Mouse (Mus musculus): Measurements from ENCODE around the gene Pxdn. TPM values are rescaled to one million over a fixed set of nuclear protein-coding genes. Genes with fewer than 3 reads are reported as not detected.
A peak's percentile ranks its signal among the peaks of the same experiment; 100 is the strongest.

Gene Pxdn
- polyA plus RNA-seq, 1 experiment from 2014 or later, result 50.2 TPM

DNA sequence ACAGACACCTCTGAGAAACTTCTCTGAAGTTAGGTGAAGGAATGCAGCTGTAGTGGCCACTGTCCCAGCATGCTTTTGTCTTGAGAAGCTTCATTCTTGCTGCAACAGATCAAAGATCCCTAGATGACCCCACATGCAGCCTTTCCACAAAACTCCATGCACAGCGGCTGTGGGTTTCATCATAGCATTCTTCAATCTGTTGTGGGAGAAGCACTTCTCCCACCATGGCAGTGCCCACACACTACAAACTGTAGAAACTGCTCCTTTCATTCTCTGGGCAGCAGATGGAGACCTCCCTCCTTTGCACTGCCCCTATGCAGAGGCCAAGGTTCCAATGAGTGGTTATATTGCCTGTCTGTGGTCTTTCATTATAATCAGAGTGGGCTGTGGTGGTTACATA is 91.7 kb downstream of the Pxdn start:
- H3K9ac ChIP-seq (replicated peaks), result no peak overlapping the region
- H3K36me3 ChIP-seq, result no peaks in the 10 kb centered on the region
- H3K4me3 ChIP-seq (replicated peaks), result no peak overlapping the region
- no peak overlapping the region for H3K27ac ChIP-seq (replicated peaks)
- WGBS, result 94% methylated on average over 1 of the region's 1 CpGs
- no peak for ATAC-seq (ENCODE audit: low FRiP score)
- H3K27me3 ChIP-seq (replicated peaks), result no peaks in the 10 kb centered on the region
- H3K4me1 ChIP-seq, result peaks cover 3% of the 10 kb centered on the region; the same call in 1 of the 2 replicates
- no peaks in the 10 kb centered on the region for H3K9me3 ChIP-seq (replicated peaks)
- no peak overlapping the region for H3K4me2 ChIP-seq

DNA sequence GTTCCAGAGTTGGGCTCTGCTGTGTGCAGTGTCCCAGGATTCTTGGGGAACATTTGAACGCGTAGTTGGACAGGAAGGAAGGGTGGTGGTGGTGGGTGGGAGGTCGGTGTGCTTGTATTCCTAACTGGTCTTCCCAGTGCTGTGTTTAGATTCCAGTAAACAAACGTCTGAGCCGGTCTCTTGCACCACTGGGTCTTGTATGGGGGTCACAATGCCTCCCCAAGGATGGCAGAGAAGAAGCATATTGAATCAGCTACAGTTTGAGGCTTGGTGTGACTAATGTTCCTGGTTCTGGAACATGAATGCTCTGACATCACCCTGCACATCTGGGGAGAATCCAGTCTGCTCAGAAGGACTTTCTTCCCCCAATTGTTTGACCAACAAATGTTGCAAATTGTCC is 93.2 kb downstream of the Pxdn start:
- Histone ChIP-seq H3K4me3 (replicated peaks) (no peak overlapping the region), H3K9me3 (replicated peaks) (no peaks in the 10 kb centered on the region), H3K27ac (replicated peaks) (no peak overlapping the region), H3K4me1 (peaks cover 6% of the 10 kb centered on the region; the same call in 1 of the 2 replicates), H3K9ac (replicated peaks) (no peak overlapping the region), H3K36me3 (no peaks in the 10 kb centered on the region), H3K27me3 (replicated peaks) (no peaks in the 10 kb centered on the region), H3K4me2 (no peak overlapping the region)
- ATAC-seq (ENCODE audit: low FRiP score), result no peak
- 82% methylated on average over 5 of the region's 5 CpGs for WGBS

DNA sequence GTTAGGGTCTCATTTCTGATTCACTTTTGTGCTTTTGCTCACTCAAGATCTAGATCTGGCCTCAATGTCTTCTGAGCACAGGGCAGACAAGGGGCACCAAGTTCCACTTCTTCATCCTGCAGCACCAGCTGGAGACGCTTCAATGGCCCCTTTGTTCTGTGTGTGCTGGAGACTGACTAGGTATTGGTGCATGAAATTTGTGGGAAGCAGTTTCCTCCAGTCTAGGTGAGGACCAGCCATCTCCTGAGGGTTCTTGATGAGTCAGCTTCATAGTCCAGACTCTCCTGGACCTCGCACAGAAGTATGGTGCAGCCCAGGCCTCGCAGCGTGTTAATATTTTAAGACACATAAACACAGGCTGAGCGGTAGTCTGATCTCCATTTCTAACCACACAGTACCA is 97.3 kb downstream of the Pxdn start:
- Histone ChIP-seq H3K27me3 (replicated peaks) (no peaks in the 10 kb centered on the region), H3K4me2 (no peak overlapping the region), H3K4me3 (replicated peaks) (no peak overlapping the region), H3K27ac (replicated peaks) (no peak overlapping the region), H3K4me1 (peaks cover 21% of the 10 kb centered on the region), H3K9me3 (replicated peaks) (no peaks in the 10 kb centered on the region), H3K9ac (replicated peaks) (no peak overlapping the region), H3K36me3 (no peaks in the 10 kb centered on the region)
- 89% methylated on average over 5 of the region's 5 CpGs for WGBS
- no peak for ATAC-seq (ENCODE audit: low FRiP score)

DNA sequence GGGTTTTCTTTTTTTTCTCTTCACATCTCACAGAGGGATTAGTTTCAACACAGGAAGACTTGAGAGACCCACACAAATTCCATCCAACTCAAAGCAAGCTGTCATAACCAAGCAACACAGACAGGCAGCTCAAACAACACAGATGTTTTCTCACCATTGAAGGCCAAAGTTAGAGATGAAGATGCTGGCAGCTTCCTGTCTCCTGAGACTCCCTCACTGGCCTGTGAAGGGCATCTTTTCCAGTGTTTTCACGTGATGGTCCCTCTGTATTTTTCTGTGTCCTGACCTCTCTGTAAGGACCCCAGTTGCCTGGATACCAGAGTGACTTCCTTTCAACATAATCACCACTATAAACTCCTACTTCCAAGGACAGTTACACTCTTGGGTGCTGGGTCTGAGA is 98.0 kb downstream of the Pxdn start:
- no peak for ATAC-seq (ENCODE audit: low FRiP score)
- Histone ChIP-seq H3K4me1 (peaks cover 21% of the 10 kb centered on the region), H3K27ac (replicated peaks) (peak overlapping the region; percentile 68), H3K36me3 (no peaks in the 10 kb centered on the region), H3K9ac (replicated peaks) (no peak overlapping the region), H3K4me2 (no peak overlapping the region), H3K9me3 (replicated peaks) (no peaks in the 10 kb centered on the region), H3K4me3 (replicated peaks) (no peak overlapping the region), H3K27me3 (replicated peaks) (no peaks in the 10 kb centered on the region)
- WGBS, result 25% methylated on average over 1 of the region's 1 CpGs

DNA sequence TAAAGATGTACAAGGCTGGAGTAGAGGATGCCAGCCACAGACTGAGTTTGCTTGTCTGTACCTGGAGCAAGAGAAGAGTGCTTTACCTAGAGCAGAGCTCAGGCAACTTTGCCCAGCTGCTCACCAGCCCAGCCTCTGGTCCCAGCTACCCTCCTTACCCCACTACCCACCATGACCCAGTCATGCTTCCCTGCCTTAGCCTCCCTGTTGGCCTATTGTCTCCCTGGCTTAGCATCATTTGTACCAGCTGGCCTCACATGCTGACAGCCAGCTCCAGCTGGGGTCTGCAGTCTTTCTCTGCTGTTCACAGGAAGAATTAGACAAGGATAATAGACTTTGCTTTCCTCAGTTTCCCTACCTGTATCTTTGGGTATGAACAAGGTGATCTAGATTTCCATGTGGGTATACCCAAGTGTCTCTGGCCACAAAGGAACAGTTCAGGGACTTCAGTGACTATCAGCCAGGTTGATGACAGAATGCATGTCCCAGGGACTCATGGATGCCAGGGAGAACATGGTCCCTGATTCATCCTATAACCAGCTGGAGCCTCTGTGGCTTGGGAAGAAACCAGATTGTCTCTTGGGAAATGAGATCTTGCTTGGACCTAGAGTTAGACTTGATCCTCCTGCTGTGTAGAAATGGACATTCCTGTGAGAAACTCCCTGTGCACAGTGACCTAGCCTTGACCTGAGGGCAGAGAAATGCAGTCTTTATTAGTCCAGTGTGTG is 98.6 kb downstream of the Pxdn start:
- Histone ChIP-seq H3K27me3 (replicated peaks) (no peaks in the 10 kb centered on the region), H3K36me3 (no peaks in the 10 kb centered on the region), H3K4me1 (peaks cover 21% of the 10 kb centered on the region), H3K9ac (replicated peaks) (no peak overlapping the region), H3K27ac (replicated peaks) (peak overlapping the region; percentile 68), H3K4me3 (replicated peaks) (no peak overlapping the region), H3K4me2 (no peak overlapping the region), H3K9me3 (replicated peaks) (no peaks in the 10 kb centered on the region)
- no peak for ATAC-seq (ENCODE audit: low FRiP score)

DNA sequence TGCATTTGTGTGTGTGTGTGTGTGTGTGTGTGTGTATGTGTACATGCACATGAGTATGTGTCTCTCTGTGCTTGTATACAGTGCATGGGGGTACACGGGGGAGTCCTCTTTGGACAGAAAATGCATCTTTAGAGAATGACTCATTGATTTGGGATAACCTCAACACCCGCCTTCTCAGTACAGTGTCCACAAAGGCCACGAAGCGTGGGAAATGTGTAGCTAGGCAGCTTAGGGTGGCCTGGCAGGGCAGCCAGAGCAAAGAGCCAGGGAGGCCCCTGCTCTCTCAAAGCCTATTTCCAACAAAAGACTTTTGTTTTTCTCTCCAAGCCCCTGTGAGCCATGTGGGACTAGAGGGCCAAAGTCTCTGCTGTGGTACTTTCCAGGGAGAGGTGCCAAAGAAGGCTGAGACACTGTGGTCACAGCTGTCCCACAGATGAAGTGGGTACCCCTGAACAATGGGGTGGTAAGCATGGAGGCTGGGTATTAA is 99.2 kb downstream of the Pxdn start:
- Histone ChIP-seq H3K36me3 (no peaks in the 10 kb centered on the region), H3K9ac (replicated peaks) (no peak overlapping the region), H3K4me3 (replicated peaks) (no peak overlapping the region), H3K4me1 (peaks cover 21% of the 10 kb centered on the region), H3K4me2 (no peak overlapping the region), H3K27ac (replicated peaks) (peak overlapping the region; percentile 68), H3K9me3 (replicated peaks) (no peaks in the 10 kb centered on the region), H3K27me3 (replicated peaks) (no peaks in the 10 kb centered on the region)
- ATAC-seq (ENCODE audit: low FRiP score), result peak; percentile 79
- whole genome bisulfite sequencing, result 41% methylated on average over 4 of the region's 4 CpGs

DNA sequence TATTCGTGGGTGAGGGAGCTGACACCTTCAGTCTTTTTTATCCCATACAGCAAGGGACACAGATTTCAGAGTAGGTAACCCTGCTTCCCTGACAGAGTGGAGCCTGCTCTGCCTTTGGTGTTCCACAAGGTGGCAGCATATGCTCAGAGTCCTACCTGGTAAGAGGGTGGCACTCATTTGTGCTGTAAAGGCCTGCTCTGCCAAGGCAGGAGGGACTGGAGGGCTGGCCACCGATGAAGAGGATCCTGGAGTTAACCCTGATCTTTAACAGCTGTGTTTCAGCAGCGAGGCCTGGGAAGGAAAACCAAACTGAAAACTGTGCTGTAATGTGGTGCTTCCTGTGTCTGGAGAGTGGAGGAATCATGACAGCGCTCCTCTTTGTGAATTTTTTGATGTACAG is 102.2 kb downstream of the Pxdn start:
- WGBS, result 37% methylated on average over 4 of the region's 4 CpGs
- H3K9ac ChIP-seq (replicated peaks), result no peak overlapping the region
- no peak overlapping the region for H3K4me3 ChIP-seq (replicated peaks)
- H3K9me3 ChIP-seq (replicated peaks), result no peaks in the 10 kb centered on the region
- H3K36me3 ChIP-seq, result no peaks in the 10 kb centered on the region
- no peak overlapping the region for H3K27ac ChIP-seq (replicated peaks)
- H3K4me2 ChIP-seq, result no peak overlapping the region
- H3K27me3 ChIP-seq (replicated peaks), result no peaks in the 10 kb centered on the region
- ATAC-seq (ENCODE audit: low FRiP score), result peak; percentile 55; the same call in 1 of the 2 replicates
- peaks cover 21% of the 10 kb centered on the region for H3K4me1 ChIP-seq

DNA sequence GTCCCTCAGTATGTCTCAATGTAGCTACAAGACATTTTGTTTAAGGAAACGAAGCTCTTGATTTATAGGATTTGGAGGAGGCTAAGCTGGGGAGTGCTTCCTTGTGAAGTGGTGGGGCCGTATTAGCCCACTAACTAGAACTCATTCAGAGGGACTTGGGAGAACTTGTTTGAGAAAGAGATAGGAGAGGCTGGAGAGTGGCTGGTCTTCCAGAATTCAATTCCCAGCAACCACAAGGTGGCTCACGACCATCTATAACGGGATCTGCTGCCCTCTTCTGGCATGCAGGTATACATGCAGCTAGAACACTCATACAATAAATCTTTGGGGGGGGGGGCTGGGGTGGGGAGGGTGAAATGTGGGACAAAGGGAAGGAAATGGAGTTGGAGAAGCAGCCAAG is 102.7 kb downstream of the Pxdn start:
- Histone ChIP-seq H3K4me3 (replicated peaks) (no peak overlapping the region), H3K4me1 (peaks cover 21% of the 10 kb centered on the region), H3K9me3 (replicated peaks) (no peaks in the 10 kb centered on the region), H3K27ac (replicated peaks) (no peak overlapping the region), H3K27me3 (replicated peaks) (no peaks in the 10 kb centered on the region), H3K9ac (replicated peaks) (no peak overlapping the region), H3K4me2 (no peak overlapping the region), H3K36me3 (no peaks in the 10 kb centered on the region)
- ATAC-seq (ENCODE audit: low FRiP score), result no peak
- WGBS, result 19% methylated on average over 4 of the region's 4 CpGs

DNA sequence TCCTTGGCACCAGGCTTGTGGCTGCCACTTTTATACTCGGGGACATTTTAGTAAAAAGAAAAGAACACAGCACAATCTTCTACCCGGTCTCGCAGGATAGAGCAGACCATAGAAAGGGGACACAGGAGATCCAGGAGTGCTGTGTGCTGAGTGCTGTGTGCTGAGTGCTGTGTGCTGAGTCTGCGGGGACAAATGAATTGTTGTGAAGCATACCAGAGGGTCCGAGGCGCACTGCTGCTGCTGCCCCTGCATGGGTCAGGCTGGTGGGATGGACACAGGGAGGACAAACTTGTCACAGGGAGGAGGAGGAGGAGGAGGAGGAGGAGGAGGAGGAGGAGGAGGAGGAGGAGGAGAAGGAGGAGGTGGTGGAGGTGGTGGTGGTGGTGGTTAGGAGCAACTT is 111.4 kb downstream of the Pxdn start:
- Histone ChIP-seq H3K9ac (replicated peaks) (no peak overlapping the region), H3K4me2 (no peak overlapping the region), H3K27ac (replicated peaks) (no peak overlapping the region), H3K36me3 (no peaks in the 10 kb centered on the region), H3K9me3 (replicated peaks) (no peaks in the 10 kb centered on the region), H3K27me3 (replicated peaks) (0 out of 2 replicates have a peak, but pooled peaks cover 4% of the 10 kb centered on the region), H3K4me1 (no peaks in the 10 kb centered on the region), H3K4me3 (replicated peaks) (no peak overlapping the region)
- WGBS, result 93% methylated on average over 5 of the region's 6 CpGs
- no peak for ATAC-seq (ENCODE audit: low FRiP score)

DNA sequence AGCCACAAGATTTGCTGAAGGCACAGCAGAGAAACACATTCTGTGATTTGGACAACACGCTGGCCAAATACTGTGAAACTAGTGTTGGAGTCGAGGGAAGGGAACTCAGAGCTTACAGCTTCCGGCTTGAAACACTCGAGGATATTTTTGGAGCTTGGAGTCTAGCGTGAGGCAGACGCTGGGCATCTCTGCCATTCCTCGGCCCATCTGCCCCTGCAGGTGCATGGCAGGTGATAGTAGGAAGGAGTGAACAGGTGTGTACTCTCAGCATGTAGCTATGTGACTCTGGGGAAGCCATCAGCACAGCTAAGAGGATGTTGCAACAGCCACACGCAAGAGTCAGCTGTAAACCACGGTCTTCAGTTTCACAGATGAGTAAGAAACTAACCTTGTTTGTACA is 112.4 kb downstream of the Pxdn start:
- no peaks in the 10 kb centered on the region for H3K36me3 ChIP-seq
- H3K27ac ChIP-seq (replicated peaks), result no peak overlapping the region
- 85% methylated on average over 9 of the region's 9 CpGs for WGBS
- 0 out of 2 replicates have a peak, but pooled peaks have one; percentile 53 for ATAC-seq (ENCODE audit: low FRiP score)
- H3K9me3 ChIP-seq (replicated peaks), result no peaks in the 10 kb centered on the region
- H3K4me1 ChIP-seq, result no peaks in the 10 kb centered on the region
- no peak overlapping the region for H3K4me3 ChIP-seq (replicated peaks)
- 0 out of 2 replicates have a peak, but pooled peaks cover 4% of the 10 kb centered on the region for H3K27me3 ChIP-seq (replicated peaks)
- H3K9ac ChIP-seq (replicated peaks), result no peak overlapping the region
- no peak overlapping the region for H3K4me2 ChIP-seq

DNA sequence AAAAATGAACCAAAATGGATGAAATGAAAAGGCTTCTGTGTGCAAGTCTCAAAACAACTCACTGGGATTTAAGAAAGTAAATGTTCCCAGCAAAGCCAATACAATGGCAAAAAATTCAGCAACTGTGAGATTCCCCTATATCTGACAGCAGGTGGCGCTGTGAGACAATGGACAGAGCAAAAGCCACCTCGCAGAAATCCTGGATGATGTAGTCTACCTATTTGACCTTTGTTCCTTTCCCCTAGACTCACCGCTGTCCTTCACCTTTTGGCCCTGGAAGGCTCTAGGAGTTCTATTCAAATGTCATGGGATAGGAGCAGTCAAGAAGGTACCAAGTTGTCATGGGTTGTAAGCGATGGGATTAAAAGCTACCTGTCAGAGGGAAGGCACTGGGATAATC is 112.8 kb downstream of the Pxdn start:
- H3K9me3 ChIP-seq (replicated peaks), result no peaks in the 10 kb centered on the region
- no peak overlapping the region for H3K4me2 ChIP-seq
- H3K4me3 ChIP-seq (replicated peaks), result no peak overlapping the region
- 0 out of 2 replicates have a peak, but pooled peaks cover 4% of the 10 kb centered on the region for H3K27me3 ChIP-seq (replicated peaks)
- H3K4me1 ChIP-seq, result no peaks in the 10 kb centered on the region
- H3K27ac ChIP-seq (replicated peaks), result no peak overlapping the region
- H3K9ac ChIP-seq (replicated peaks), result no peak overlapping the region
- H3K36me3 ChIP-seq, result no peaks in the 10 kb centered on the region
- WGBS, result 20% methylated on average over 4 of the region's 4 CpGs
- ATAC-seq (ENCODE audit: low FRiP score), result peak; percentile 79; the same call in 1 of the 2 replicates

DNA sequence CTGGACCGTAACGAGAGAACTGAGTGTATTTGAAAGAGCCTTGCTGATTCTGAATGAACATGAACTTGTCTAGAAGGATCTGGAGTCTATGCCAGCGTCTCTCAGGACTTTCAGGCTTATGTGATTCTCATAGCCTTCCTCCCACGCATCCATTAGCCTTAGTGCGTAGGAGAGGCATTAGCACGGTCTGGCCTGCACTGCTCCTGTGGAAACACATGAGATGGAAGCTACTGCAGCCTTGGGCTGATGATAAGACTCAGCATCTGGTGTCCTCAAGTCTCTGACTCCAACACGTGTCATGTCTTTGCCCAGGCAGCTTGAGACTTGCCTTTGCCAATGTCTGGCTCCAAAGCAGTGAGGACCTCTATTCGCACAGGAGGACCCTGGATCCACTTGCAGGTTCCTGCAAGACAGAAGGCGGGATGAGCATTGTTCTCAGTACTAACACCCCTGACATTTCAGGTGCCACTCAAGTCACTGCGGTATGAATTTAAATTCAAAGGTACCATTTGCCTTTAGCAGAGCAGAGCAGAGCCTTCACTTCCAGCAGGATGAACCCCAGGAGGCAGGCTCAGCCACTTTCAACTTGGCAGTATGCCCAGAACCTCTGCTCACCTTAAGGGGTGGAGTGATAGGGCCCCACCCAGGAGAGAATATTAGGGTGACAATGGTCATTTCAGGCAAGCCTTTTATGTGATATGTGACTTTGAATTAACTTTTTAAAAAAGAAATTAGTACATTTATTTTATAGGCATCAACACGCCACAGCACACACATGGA is 117.5 kb downstream of the Pxdn start:
- Histone ChIP-seq H3K27me3 (replicated peaks) (no peaks in the 10 kb centered on the region), H3K36me3 (no peaks in the 10 kb centered on the region), H3K4me3 (replicated peaks) (no peak overlapping the region), H3K4me2 (no peak overlapping the region), H3K9ac (replicated peaks) (no peak overlapping the region), H3K27ac (replicated peaks) (no peak overlapping the region), H3K4me1 (no peaks in the 10 kb centered on the region), H3K9me3 (replicated peaks) (no peaks in the 10 kb centered on the region)
- ATAC-seq (ENCODE audit: low FRiP score), result no peak
- 90% methylated on average over 11 of the region's 11 CpGs for WGBS

All from neural tube, embryonic 15.5 days (tissue).